Mouse (Mus musculus): ENCODE measurements around the gene Myo6.

Gene Myo6

DNA sequence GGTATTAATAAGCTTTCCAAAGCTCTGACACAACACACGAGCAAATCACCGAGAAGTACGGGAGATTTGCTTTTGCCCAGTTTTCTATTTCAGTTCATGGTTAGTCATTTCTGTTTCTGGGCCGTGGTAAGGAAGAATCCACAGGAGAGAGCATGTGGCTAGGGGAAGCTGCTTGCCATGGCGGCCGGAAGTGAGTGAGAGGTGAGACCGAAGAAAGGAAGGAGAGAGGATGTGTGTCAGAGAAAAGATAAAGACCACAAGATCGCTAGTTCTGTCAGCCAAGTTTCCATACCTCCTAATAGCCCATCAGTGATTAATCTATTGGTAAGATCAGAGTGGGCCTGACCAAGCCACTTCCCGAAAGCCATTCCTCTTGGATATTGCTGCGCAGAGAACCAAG, 87.3 kb downstream of the Myo6 start:
- no peak for DNase-seq

DNA sequence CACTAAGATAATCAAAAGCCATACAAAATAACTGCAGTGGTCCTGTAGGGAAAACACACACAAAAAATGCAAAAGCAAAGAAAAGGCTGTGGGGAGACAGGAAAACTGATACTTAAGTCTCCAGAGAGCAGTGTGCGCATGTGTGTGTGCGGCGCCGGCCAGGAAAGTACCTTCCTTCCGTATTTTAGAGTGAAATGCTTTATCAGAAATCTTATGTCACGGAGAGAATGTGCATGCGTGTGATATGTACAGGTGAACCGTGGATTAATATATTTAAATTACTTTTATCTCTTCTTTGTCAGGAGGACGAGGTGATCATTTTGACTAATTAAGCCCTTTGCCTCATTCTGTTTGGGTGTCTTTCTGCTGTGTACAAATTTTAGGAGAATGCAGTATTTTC, 88.4 kb downstream of the Myo6 start:
- no peak for DNase-seq

DNA sequence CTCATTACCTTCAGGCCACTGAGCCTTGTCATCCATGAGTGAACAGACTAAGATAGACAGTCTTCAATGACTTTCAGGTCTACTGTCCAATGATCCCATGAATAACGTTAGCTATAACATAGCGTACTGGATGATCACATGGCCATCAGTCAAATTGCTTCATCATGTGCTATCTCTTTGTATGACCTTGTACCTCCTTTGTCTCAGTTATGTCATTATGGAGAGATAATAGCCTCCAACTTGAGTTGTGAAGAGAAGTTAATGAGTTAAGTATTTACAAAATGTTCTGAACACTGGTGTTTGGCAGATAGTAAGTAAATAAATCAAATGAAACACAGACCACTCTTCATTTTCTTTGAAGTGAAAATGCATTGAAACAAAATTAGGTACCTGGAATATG, 91.7 kb downstream of the Myo6 start:
- DNase-seq, result no peak

DNA sequence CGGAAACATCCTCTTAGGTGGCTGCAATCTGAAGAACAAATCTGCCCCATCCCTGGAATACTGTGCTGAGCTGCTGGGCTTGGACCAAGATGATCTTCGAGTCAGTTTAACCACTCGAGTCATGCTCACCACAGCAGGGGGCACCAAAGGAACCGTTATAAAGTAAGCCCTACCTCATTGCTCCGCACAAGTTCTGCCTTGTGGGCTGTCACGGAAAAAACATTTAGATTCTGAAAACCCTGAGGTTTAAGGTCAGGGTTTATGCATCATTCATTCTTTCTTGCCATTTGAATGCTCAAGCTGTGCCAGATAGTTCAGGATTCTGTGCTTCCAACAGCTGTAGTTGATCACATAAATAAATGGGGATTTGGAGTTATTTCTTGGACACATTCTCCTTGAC, 93.6 kb downstream of the Myo6 start:
- DNase-seq, result peak; percentile 29

DNA sequence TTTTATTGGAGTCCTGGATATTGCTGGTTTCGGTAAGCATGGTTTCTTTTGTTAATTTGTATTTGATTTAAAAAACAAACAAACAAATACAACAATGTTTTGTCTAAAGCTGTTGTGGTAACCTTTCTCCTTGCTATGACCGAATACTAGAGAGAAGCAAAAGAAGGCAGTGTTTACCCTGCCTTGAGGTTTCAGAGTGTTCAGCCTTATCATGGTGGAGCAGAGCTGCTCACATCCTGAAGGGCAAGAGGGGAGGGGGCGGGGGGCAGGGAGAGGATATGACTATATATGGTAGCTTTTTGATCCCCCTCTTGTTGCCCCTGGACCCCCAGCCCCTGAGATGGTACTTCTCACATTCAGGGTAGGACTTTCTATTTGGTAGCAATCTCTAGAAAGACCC, 96.1 kb downstream of the Myo6 start:
- no peak for DNase-seq

DNA sequence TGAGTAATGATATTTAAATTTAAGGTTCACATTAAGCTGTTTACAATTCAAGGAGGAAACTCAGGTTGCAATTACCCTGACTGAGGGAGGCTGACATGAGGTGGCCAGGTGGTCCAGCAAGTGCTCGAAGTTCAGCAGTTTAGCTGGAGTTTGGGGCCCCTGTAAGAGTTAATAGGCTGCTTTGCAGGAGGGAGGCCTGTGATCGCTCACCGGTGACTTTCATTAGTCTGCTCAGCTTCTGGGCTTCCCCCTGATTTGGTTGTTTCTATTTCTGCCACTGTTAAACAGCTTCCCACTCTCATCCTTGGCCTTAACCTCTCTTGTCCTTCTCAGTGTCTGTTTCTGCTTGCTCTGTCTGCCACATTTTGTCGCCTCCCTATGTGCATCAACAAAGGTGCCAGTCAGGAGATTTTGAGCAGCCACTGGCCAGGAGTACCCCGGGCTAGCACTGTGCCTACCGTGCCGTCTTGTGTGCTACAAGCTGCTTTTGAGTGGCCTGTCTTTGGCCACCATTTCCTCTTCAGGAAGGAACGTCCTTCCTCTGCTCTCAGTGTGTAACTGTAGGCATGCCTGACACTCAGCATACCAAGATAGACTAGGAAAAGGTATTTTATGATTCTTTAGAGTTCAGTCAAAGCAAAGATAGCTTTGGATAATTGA, 97.7 kb downstream of the Myo6 start:
- no peak for DNase-seq

DNA sequence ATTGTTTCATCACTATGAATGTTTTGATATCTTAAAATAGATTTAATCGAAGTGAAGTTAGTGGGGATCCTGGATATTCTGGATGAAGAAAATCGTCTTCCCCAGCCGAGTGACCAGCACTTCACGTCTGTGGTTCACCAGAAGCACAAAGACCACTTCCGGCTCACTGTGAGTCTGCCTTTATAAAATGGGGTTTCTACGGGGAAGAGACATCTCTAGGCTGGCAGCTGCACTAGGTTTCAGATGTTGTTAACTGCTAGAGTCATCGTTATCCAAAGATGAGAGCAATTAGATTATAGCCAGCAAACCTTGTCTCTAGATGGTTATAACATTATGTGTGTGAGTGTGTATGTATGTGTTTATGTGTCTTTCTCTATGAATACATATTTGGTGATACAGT, 101.3 kb downstream of the Myo6 start:
- DNase-seq, result no peak

DNA sequence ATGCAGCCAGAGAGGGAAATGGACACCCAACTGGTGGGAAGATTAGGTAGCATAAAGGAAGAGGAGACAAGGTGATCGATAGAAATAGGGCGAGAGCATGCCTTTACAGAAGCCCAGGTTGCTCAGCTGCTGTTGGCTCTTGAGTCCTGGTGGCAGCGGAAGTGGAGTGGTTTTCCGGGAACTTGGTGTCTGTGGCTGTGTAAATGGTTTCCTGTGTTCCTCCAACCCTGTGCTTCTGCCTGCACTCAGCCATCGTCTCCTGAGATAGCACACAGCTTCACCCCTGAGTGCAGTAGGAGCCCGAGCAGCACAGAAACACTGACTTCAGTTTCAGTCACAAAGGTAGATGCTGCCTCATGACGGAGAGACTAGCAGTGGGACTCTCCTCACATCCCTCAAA, 101.7 kb downstream of the Myo6 start:
- no peak for DNase-seq

DNA sequence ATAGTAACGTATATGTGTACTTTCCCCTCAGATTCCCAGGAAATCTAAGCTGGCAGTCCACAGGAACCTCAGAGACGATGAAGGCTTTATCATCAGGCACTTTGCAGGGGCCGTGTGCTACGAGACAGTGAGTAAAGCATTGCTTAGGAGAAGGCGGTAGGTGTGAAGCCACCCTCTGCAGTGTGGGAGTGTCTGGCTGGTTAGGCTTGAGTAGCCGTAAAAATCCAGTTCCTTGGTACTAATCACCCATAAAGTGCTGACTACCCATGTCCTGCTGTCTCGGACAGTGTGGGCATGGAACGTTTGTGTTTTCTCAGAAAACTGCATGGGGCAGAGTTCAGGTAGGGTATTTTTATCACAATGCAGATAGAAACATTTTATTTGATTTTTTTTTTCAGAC, 104.8 kb downstream of the Myo6 start:
- no peak for DNase-seq

DNA sequence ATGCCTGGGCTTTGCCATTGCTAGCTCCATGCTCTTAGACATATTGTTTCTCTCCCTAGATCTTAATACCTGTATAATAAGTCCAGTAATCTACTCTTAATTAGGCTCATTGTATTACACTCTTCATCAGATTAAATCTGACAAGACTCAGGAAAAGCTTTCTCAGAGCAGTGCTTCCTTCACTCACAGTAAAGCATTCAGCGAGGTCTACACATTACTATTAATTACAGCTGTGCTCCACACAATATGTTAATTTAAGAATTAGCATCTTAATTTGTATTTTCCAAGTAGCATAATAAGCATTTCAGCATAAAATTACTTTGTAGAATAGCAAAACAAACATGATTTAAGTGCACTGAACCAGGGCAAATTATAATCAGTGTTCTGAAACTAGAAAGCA, 108.1 kb downstream of the Myo6 start:
- DNase-seq, result no peak

DNA sequence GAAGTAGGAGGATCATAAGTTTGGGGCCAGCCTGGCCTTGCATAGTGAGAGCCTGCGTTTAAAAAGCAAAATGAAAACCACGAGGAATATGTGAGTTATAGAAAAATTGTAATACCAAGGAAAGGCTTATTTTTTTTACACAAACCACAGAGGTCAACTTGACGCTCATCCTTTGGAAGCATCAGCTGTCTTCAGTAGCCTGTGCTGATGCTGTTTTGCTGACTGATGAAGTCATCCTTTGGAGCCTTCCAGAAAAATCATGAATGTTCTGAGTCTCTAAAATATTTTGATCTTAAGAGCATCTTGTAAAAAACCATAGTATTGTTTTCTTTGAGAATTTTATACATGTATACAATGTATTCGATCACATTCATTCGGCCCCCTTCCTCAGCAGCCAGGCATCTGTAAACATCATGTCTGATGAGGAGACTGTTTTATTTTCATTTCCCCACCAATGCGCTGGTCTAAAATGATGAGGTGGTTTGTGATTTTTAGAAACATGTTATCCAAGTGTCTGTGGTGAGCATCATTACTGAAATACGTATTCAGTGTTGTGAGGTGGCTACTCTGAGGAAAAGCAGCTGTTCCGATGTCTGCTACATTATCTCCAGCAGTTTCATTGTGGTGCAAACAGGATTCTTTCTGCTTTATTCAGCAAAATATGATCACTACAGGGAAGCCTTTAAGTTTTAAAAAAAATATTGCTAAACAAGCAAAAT, 110.4 kb downstream of the Myo6 start:
- DNase-seq, result no peak

DNA sequence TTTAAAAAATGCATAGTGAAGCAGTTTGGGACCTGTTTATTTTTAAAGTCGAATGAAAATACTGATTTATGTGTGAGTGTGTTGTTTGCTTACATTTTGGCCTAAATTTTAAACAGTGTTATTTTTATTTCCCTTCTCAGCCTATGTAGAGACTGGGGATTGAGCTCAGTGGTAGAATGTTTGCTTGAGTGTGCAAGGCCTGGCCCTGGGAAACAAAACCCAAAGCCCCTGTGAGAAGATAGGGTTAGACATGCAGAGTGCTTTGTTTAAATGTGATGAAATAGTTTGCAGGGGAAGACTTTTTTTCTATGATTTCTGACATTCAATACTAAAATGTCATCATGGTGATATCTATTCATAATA, 110.9 kb downstream of the Myo6 start:
- DNase-seq, result no peak

DNA sequence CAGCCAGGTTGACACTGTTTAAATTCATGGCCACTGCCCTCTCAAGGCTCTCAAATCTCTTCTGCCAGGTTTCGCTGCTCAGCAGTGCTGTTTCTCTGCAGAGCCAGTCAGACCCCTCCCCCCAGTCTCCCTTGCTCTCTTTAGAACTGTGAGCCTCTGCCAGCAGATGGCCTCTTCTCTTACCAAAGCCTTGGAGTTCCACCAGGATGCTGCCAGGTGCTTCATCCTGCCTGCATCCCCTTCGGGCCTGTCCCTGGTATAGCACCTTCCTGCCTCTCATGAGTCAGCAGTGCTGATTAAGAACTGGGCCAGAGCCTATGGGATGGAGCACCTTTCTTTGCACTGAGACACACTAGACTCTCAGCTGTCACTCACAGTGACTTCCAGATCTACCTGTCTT, 112.3 kb downstream of the Myo6 start:
- DNase-seq, result no peak

DNA sequence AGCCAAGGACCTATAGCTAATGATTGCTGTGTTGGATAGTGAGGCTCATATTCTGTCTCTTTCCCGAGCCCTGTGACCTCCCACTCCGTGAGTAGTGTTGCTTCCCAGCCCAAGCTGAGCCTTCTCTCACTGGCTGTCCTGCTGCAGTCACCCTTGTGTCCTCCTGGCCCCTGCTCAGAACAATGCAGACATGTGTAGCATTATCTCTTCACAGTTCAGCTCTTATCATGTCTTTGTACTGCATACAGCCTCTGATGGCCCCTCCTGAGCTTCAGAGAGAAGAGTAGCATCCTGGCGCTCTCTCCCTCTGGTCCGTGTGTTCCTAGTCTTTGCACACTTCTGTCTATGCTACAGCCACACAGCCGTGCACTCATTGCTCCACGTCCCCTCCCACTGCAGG, 112.9 kb downstream of the Myo6 start:
- no peak for DNase-seq

DNA sequence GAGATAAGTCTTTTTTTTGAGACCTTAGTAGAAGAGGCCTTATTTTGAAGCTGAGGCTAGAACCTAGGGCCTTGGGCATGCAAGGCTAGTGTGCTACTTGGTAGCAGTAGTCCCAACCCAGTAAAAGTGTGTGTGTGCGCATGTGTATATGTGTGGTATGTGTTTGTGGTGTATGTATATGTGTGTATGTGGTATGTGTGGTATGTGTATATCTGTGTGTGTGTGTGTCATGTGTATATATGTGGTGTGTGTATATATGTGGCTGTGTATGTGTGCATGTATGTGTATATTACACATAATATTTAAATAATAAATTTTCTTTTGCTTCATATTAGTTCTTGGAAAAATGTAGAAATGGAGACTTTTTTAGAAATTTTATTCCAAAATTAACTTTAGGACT, 115.9 kb downstream of the Myo6 start:
- DNase-seq, result no peak

DNA sequence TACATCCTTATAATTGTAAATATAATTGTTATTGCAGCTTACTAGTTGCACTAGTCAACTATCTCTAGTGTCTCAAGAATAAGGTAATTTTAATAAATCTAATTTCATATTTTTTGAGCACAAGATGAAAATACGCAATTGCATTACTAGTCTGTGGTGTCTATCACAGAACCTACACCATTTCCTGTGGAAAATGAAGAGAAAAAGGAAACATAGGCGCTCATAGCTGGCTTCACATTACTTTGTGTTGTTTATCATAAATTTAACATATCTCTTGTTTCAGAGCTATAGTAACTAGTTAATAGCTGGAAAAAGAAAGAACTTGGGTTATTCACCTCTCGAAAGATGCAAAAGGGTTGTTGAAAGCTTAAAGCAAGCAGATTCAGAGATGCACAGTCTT, 117.6 kb downstream of the Myo6 start:
- DNase-seq, result no peak

DNA sequence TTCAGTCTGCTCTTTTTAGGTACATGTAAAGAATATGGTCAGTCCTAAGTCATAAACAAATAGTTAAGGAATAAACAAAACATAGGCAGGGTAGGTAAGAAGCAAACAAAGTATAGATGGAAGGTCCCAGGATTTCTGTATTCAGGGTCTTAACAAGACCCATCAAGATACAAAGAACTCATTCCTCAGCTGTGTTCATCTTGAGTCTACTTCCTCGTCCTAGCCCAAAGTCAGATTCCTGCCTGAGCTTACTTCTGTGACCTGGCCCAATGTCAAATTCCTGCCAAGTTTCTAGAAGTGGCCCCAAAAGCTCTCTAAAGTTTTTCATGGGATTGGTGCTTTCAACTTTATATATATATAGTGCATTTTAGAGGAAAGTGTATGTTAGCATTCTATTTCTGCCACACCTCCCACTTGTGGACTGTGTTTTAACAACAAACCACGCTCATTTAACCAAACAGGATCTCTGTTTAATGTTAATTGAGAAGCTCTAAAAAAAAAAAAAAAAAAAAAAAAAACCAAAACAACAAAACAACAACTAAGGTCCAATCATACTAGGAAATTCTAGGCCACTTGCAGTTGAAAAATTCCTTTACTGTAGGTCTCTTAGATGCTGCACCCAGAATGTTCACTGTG, 119.8 kb downstream of the Myo6 start:
- DNase-seq, result no peak

DNA sequence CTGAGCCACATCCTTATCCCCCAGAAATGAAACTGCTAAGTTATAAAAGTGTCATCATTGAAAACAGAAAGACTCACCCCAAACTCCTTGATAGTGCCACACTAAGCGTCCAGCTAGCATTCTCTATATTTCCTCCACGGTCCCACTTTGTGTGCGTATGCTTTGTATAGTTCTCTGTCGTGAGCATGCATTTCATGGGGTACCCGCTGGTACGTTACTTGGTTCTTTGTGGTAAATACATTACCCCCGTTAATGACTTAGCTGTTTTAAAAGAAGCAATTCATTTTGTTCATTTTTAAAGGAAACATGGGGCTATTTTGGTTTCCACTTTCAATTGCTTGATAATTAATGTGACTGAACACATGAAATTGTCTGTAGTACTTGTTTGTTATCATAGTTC, 122.0 kb downstream of the Myo6 start:
- DNase-seq, result no peak

DNA sequence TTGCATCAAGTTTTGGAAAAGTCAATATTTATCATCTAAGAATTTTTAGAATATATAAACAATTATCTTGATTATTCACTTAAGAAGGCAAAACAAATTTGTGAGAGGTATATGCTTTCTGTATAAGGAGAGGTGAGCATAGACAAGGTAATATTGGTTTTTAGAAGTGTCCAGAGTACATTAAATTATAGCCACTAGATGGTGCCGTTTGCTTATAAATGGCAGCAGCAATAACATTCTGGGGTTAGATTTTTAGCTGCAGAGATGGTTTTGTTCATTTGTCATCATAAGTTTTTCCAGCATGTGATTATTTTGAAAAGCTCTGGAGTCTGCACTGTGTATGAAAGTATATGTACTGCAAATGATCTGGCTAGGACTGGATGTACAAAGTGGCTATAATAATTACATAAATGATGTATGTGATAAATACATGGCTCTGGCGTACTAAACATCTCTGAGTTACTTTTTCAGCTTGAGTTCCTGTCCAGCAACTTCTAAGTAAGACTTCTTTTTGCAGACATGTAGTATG, 128.3 kb downstream of the Myo6 start:
- DNase-seq, result no peak

DNA sequence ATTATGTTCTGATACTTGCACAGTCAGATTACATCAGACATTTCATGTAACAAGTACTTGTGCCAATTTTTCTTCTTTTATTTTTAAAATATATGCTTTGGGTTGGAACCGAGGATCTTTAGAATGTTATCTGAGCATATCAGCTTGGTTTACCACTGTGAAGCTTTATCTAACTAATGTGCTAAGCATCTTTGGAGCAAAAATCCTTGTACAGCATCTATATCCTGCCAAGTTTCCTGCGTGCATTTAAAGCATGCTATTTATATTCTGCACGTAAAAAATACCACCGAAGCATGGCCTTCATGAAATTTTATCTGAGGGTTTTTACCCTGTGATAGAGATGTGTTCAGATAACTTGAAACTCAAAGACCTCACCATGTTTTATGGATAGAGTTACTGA, 131.3 kb downstream of the Myo6 start:
- no peak for DNase-seq

DNA sequence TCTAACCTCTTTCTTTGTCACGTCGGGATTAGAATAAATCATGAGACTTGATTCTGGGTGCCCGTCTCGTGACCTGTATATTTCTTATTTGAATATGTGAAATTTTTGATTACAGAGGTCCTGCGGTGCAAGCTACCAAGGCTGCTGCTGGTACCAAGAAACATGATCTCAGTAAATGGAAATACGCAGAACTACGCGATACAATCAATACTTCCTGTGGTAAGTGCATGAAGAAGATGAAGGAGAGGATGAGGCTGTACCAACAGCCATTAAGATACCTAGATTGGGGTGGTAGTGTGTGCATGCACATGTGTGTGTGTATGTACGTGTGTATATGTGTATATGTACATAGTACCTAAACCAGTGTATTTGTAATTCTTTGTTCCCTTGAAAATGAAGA, 134.2 kb downstream of the Myo6 start:
- no peak for DNase-seq

DNA sequence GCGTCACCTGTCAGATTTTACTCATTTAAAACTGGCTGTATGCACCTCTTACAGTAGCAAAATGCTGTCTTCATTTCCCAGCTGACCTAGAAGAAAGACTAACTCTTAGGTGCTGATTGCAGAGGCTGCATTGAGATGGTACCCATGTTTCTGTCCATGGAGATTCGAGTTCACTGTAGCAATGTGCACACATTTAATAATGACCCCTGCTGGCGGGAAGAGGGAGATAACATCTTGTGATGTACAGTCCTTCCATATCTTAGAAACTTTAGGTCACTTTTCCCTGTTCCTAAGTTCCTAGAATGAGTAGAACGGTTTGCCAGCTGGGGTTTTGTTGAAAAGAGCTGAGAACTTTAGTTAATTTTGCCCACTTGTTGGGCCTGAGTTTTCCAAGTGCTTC, 138.7 kb downstream of the Myo6 start:
- DNase-seq, result peak; percentile 11

DNA sequence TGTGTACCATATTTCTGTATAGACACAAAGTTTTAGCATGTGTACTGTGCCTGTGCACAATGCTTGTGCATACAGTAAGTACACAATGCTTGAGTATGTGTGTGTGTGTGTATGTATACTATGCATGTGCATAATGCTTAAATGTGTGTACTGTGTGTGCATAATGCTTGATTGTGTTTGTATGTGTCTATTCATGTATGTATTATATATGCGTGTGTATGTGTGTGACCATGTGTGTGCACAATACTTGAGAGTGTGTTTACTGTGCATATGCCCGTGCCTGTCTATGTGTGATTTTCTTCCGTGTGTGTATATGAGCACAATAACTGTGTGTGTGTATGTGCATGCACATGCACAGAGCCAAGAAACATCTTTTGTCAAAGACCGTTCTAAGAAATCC, 141.6 kb downstream of the Myo6 start:
- DNase-seq, result no peak

DNA sequence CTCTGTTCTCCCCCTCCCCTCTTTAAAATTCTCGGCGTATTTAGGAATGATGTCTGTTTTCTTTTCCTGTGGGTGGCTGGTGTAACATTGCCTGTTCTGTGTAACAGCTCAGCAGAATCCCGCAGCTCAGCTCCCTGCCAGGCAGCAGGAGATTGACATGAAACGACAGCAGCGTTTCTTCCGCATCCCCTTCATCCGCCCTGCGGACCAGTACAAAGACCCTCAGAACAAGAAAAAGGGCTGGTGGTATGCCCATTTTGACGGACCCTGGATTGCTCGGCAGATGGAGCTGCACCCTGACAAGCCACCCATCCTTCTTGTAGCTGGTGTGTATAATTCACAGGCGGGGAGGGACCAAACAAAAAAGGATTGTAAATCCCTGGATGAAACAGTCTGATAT, 142.0 kb downstream of the Myo6 start:
- no peak for DNase-seq

DNA sequence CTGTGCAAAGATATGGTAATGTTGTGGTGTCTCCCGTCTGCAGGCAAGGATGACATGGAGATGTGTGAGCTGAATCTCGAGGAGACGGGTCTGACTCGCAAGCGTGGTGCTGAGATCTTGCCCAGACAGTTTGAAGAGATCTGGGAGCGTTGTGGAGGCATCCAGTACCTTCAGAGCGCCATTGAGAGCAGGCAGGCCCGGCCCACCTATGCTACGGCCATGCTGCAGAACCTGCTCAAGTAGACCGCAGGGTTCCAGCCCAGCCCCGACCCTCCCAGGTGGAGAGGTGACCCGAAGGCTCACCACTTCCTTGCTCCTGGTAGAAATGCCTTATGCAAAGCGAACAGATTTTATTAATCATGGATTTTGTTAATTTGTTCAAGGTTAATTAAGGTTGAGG, 142.8 kb downstream of the Myo6 start:
- no peak for DNase-seq

Data from lung, postnatal 14 days (tissue).